Mouse (Mus musculus): ENCODE data around the gene Cacng2. TPM values are rescaled to one million over a fixed set of nuclear protein-coding genes. Genes with fewer than 3 reads are reported as not detected.

Cacng2 gene
- polyA plus RNA-seq, 1 experiment from 2014 or later = not detected

- Histone ChIP-seq H3K4me3 (peak overlapping the region; percentile 77), H3K27me3 (no peaks in the 10 kb centered on the region), H3K9me3 (replicated peaks) (no peaks in the 10 kb centered on the region), H3K4me2 (peak overlapping the region; percentile 78), H3K9ac (peak overlapping the region; percentile 85), H3K36me3 (peaks cover 35% of the 10 kb centered on the region), H3K4me1 (replicated peaks) (peaks cover 16% of the 10 kb centered on the region), H3K27ac (peak overlapping the region; percentile 97)
- ATAC-seq (replicated peaks; ENCODE audit: insufficient number of reproducible peaks, insufficient read depth, low FRiP score, low read depth) = no peak; the same call in 1 of the 2 replicates
- WGBS = under 1% methylated on average over 15 of the region's 15 CpGs
These were observed 149.8 kb downstream of the Cacng2 start for GRCm38 (mm10) chr15:77969940-77970469.

GRCm38 (mm10) chr15:77965117-77965528 is 154.7 kb downstream of the Cacng2 start:
- Histone ChIP-seq H3K36me3 (peaks cover 84% of the 10 kb centered on the region), H3K9me3 (replicated peaks) (no peaks in the 10 kb centered on the region), H3K4me3 (no peak overlapping the region), H3K27ac (no peak overlapping the region), H3K4me1 (replicated peaks) (peaks cover 12% of the 10 kb centered on the region), H3K9ac (no peak overlapping the region), H3K27me3 (no peaks in the 10 kb centered on the region), H3K4me2 (no peak overlapping the region)
- WGBS = 75% methylated on average over 9 of the region's 9 CpGs
- no peak for ATAC-seq (replicated peaks; ENCODE audit: insufficient number of reproducible peaks, insufficient read depth, low FRiP score, low read depth)

- Histone ChIP-seq H3K9me3 (replicated peaks) (no peaks in the 10 kb centered on the region), H3K4me1 (replicated peaks) (no peaks in the 10 kb centered on the region), H3K9ac (no peak overlapping the region), H3K36me3 (peaks cover 91% of the 10 kb centered on the region), H3K27me3 (peaks cover 3% of the 10 kb centered on the region; the same call in 1 of the 2 replicates), H3K4me2 (no peak overlapping the region), H3K27ac (no peak overlapping the region), H3K4me3 (no peak overlapping the region)
- no peak for ATAC-seq (replicated peaks; ENCODE audit: insufficient number of reproducible peaks, insufficient read depth, low FRiP score, low read depth)
- 93% methylated on average over 5 of the region's 5 CpGs for WGBS
These were observed 157.4 kb downstream of the Cacng2 start for GRCm38 (mm10) chr15:77962447-77962846.

- peaks cover 73% of the 10 kb centered on the region for H3K36me3 ChIP-seq
- peaks cover 13% of the 10 kb centered on the region for H3K4me1 ChIP-seq (replicated peaks)
- no peaks in the 10 kb centered on the region for H3K9me3 ChIP-seq (replicated peaks)
- no peak overlapping the region for H3K27ac ChIP-seq
- ATAC-seq (replicated peaks; ENCODE audit: insufficient number of reproducible peaks, insufficient read depth, low FRiP score, low read depth) = no peak
- no peak overlapping the region for H3K9ac ChIP-seq
- no peak overlapping the region for H3K4me2 ChIP-seq
- peaks cover 19% of the 10 kb centered on the region for H3K27me3 ChIP-seq
- 86% methylated on average over 6 of the region's 6 CpGs for WGBS
- no peak overlapping the region for H3K4me3 ChIP-seq
These were observed 159.1 kb downstream of the Cacng2 start for GRCm38 (mm10) chr15:77960693-77961092.

GRCm38 (mm10) chr15:77958071-77958470 is 161.8 kb downstream of the Cacng2 start:
- no peak overlapping the region for H3K27ac ChIP-seq
- peaks cover 15% of the 10 kb centered on the region for H3K4me1 ChIP-seq (replicated peaks)
- no peak overlapping the region for H3K4me2 ChIP-seq
- no peak for ATAC-seq (replicated peaks; ENCODE audit: insufficient number of reproducible peaks, insufficient read depth, low FRiP score, low read depth)
- peaks cover 29% of the 10 kb centered on the region for H3K27me3 ChIP-seq
- H3K4me3 ChIP-seq = no peak overlapping the region
- no peaks in the 10 kb centered on the region for H3K9me3 ChIP-seq (replicated peaks)
- H3K36me3 ChIP-seq = peaks cover 47% of the 10 kb centered on the region
- H3K9ac ChIP-seq = no peak overlapping the region
- WGBS = 54% methylated on average over 3 of the region's 3 CpGs

- Histone ChIP-seq H3K9ac (no peak overlapping the region), H3K27ac (no peak overlapping the region), H3K27me3 (peaks cover 29% of the 10 kb centered on the region), H3K9me3 (replicated peaks) (no peaks in the 10 kb centered on the region), H3K4me1 (replicated peaks) (peaks cover 15% of the 10 kb centered on the region), H3K4me3 (no peak overlapping the region), H3K4me2 (no peak overlapping the region), H3K36me3 (peaks cover 43% of the 10 kb centered on the region)
- ATAC-seq (replicated peaks; ENCODE audit: insufficient number of reproducible peaks, insufficient read depth, low FRiP score, low read depth) = no peak
- 45% methylated on average over 5 of the region's 5 CpGs for WGBS
These were observed 162.2 kb downstream of the Cacng2 start for GRCm38 (mm10) chr15:77957625-77958024.

GRCm38 (mm10) chr15:77956404-77956901 is 163.4 kb downstream of the Cacng2 start, which contains the start of gene Foxred2:
Foxred2 (minus strand) TSS chr15:77956722.
- H3K4me2 ChIP-seq = peak within 1 kb of the TSS; percentile 87
- H3K27me3 ChIP-seq = peaks cover 29% of the 10 kb centered on the region
- H3K9ac ChIP-seq = peak within 1 kb of the TSS; percentile 40; the same call in 1 of the 2 replicates
- H3K36me3 ChIP-seq = peaks cover 31% of the 10 kb centered on the region
- peaks cover 15% of the 10 kb centered on the region for H3K4me1 ChIP-seq (replicated peaks)
- no peaks in the 10 kb centered on the region for H3K9me3 ChIP-seq (replicated peaks)
- no peak within 1 kb of the TSS for H3K27ac ChIP-seq
- peak; percentile 86 for ATAC-seq (replicated peaks; ENCODE audit: insufficient number of reproducible peaks, insufficient read depth, low FRiP score, low read depth)
- peak within 1 kb of the TSS; percentile 55 for H3K4me3 ChIP-seq
- under 1% methylated on average over 39 of the region's 39 CpGs for WGBS

GRCm38 (mm10) chr15:77955440-77956403 is 164.1 kb downstream of the Cacng2 start:
- Histone ChIP-seq H3K9ac (peak overlapping the region; percentile 40; the same call in 1 of the 2 replicates), H3K4me3 (peak overlapping the region; percentile 55), H3K27ac (no peak overlapping the region), H3K27me3 (peaks cover 29% of the 10 kb centered on the region), H3K9me3 (replicated peaks) (no peaks in the 10 kb centered on the region), H3K36me3 (peaks cover 24% of the 10 kb centered on the region), H3K4me1 (replicated peaks) (peaks cover 15% of the 10 kb centered on the region), H3K4me2 (peak overlapping the region; percentile 87)
- 10% methylated on average over 52 of the region's 52 CpGs for WGBS
- ATAC-seq (replicated peaks; ENCODE audit: insufficient number of reproducible peaks, insufficient read depth, low FRiP score, low read depth) = peak; percentile 7; the same call in 1 of the 2 replicates

GRCm38 (mm10) chr15:77954362-77954761 is 165.5 kb downstream of the Cacng2 start:
- Histone ChIP-seq H3K27me3 (peaks cover 29% of the 10 kb centered on the region), H3K9me3 (replicated peaks) (no peaks in the 10 kb centered on the region), H3K4me2 (no peak overlapping the region), H3K36me3 (peaks cover 10% of the 10 kb centered on the region), H3K4me1 (replicated peaks) (peaks cover 15% of the 10 kb centered on the region), H3K4me3 (no peak overlapping the region), H3K9ac (no peak overlapping the region), H3K27ac (no peak overlapping the region)
- 75% methylated on average over 2 of the region's 2 CpGs for WGBS
- no peak for ATAC-seq (replicated peaks; ENCODE audit: insufficient number of reproducible peaks, insufficient read depth, low FRiP score, low read depth)

- Histone ChIP-seq H3K4me2 (no peak overlapping the region), H3K4me3 (no peak overlapping the region), H3K27ac (no peak overlapping the region), H3K27me3 (peaks cover 29% of the 10 kb centered on the region), H3K9ac (no peak overlapping the region), H3K9me3 (replicated peaks) (no peaks in the 10 kb centered on the region), H3K36me3 (no peaks in the 10 kb centered on the region), H3K4me1 (replicated peaks) (peaks cover 15% of the 10 kb centered on the region)
- 76% methylated on average over 3 of the region's 3 CpGs for WGBS
- no peak for ATAC-seq (replicated peaks; ENCODE audit: insufficient number of reproducible peaks, insufficient read depth, low FRiP score, low read depth)
These were observed 166.9 kb downstream of the Cacng2 start for GRCm38 (mm10) chr15:77952921-77953320.

GRCm38 (mm10) chr15:77949061-77949460 is 170.8 kb downstream of the Cacng2 start:
- no peak overlapping the region for H3K27ac ChIP-seq
- H3K27me3 ChIP-seq = no peaks in the 10 kb centered on the region
- H3K4me1 ChIP-seq (replicated peaks) = no peaks in the 10 kb centered on the region
- H3K36me3 ChIP-seq = no peaks in the 10 kb centered on the region
- no peak overlapping the region for H3K4me2 ChIP-seq
- no peak for ATAC-seq (replicated peaks; ENCODE audit: insufficient number of reproducible peaks, insufficient read depth, low FRiP score, low read depth)
- H3K4me3 ChIP-seq = no peak overlapping the region
- H3K9me3 ChIP-seq (replicated peaks) = no peaks in the 10 kb centered on the region
- 83% methylated on average over 7 of the region's 7 CpGs for WGBS
- H3K9ac ChIP-seq = no peak overlapping the region
